Mouse (Mus musculus) brain, embryonic 14.5 days (tissue): Measurements from ENCODE around the gene Slc7a7.

Experiments
- CTCF ChIP-seq: fragments of 200-500 bp; IDR thresholded peaks from 2 replicates; pipeline ENCODE4 v1.5.1; 2012; ENCODE audit warnings: inconsistent platforms, mild to moderate bottlenecking, moderate library complexity, borderline replicate concordance; ENCODE audit not compliant: insufficient read depth, insufficient read length; ENCODE audit errors: extremely low read depth
- POLR2A ChIP-seq: fragments of 200-500 bp; IDR thresholded peaks from 2 replicates; pipeline ENCODE4 v1.6.1; 2012; ENCODE audit warnings: mild to moderate bottlenecking, inconsistent platforms, borderline replicate concordance; ENCODE audit not compliant: poor library complexity, insufficient read depth, insufficient read length, severe bottlenecking; ENCODE audit errors: extremely low read depth

DNA sequence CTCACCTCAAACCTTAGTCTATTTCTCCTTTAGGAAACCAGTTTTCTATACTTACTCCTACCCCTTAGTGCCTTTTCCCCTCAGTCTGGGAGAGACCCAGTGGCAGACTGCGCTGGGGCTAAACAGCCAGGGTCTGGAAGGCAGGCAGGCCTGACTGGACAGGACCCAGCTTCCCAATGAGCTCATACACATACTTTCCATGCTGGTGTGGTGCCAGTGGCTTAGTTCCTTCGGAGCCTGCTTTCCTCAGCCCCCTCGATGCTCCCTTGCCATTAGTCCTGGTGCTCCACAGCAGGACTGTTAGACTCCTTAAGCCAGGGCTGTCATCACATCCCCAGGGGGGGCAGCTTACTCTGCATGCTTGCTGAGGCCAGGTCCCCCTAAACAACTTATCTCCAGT is 27.9 kb upstream of the Slc7a7 start:
- TF ChIP-seq POLR2A (no peak), CTCF (no peak)
